Mouse (Mus musculus): Measurements from ENCODE around the gene Heyl.
"Not testable (repeated sequence)": the region's sequence is repeated elsewhere in the genome, so short reads cannot be mapped to it uniquely, and the experiment has no call there.

Heyl gene

DNA sequence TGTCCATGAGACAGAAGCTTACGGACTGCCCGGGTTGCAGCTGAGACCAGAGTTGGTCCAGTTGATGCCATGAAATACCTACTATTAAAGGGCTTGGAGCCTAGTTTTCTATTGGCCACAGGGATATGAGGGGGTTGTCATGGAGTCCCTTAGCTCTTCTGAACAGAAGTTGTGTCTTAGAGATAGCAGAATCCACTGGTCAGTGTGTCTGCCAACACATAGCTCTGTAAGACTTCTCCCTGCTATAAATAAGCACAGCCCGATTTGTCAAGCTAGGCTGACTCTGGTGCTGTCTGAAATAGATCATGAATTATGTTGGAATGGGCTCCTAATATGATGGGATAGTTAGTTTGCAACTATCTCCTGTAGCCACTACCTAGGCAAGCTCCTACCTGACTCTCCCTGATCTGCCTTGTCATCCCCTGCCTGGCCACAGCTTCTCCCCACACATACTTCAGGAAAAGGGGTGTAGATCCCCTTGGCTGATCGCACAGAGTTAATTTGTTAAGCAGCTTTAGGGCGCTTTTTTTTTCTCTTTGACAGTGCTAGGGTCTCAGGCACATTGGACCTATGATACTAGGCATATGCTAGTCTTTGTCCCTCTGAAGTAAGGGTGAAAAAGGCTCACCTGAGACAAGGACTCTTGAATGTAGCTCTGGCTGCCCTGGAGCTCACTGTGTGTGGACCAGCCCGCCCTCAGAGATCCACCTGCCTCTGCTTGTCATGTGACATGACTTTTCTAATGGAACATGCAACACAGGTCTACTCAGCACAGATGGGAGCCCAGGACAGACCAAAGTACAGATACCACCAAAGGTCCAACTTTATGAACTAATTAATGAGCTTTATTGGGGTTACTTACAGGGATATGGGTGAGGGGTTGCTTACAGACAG is 51.6 kb downstream of the Heyl start:
- no peak for DNase-seq (ENCODE audit: low read depth, low spot score)

DNA sequence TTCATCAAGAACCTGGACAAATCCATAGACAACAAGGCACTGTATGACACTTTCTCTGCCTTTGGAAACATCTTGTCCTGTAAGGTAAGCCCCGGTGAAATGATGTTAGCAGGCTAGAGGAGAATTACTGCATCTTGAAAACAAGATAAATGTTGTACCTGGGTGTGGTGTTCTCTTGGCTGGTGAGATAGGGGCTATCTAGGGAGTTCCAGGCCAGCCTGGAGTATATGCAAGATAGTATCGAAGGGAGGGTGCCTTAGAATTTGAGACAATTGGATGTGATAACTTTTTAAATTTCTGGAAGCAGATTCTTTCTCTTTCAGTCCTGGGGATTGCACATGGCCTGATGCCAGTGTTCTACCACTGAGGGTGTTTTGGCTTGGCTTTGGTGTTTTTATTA is 53.4 kb downstream of the Heyl start:
- DNase-seq (ENCODE audit: low read depth, low spot score) = no peak

DNA sequence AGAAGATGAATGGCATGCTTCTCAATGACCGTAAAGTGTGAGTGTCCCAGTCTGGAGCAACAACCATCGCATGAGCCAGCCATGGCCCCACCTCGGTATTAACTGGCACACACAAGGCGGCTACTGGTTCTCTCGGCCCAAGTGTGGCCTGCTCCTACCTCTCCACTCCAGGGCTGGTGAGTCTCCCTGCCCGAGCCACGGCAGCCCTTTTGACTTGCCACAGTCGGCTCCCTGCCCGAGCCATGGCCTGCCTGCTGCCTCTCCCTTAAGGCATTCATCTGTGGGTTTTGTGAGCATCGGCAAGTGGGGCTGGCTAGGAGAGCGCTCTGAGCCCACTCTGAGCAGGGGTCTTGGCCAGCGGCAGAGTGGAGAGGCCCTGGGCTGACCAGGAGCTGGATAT is 55.7 kb downstream of the Heyl start:
- DNase-seq (ENCODE audit: low read depth, low spot score) = no peak

DNA sequence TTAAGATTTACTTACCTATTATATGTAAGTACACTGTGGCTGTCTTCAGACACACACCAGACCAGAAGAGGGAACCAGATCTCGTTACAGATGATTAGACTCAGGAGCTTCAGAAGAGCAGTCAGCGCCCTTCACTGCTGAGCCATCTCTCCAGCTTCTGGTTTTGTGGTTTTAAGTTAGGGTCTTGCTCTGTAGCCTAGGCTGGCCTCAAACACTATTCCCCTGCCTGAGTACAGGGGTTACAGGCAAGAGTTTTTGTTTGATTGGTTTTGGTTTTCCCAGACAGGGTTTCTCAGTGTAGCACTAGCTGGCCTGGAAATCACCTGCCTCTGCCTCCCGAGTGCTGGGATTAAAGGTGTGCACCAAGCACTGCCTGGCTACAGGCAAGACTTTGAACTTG is 59.0 kb downstream of the Heyl start:
- DNase-seq (ENCODE audit: low read depth, low spot score) = no peak

DNA sequence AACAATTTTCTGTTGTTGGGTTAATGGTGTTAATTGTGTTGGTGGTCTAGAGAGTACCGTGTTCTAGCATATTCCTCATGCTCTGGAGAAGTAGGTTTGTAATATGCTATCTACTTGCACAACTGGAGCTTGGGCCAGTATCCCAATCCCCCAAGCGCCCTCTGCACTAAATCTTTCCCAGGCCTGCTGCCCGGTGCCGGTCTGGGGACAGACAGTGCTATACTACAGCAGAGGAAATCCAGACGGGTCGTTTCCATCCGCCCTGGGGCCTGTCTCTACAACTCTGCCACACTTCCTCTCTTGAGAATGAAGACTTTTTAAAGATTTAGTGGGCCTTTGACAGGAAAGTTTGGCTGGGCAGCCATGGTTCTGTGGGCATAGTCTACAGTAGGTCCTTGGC is 59.6 kb downstream of the Heyl start:
- DNase-seq (ENCODE audit: low read depth, low spot score) = no peak

DNA sequence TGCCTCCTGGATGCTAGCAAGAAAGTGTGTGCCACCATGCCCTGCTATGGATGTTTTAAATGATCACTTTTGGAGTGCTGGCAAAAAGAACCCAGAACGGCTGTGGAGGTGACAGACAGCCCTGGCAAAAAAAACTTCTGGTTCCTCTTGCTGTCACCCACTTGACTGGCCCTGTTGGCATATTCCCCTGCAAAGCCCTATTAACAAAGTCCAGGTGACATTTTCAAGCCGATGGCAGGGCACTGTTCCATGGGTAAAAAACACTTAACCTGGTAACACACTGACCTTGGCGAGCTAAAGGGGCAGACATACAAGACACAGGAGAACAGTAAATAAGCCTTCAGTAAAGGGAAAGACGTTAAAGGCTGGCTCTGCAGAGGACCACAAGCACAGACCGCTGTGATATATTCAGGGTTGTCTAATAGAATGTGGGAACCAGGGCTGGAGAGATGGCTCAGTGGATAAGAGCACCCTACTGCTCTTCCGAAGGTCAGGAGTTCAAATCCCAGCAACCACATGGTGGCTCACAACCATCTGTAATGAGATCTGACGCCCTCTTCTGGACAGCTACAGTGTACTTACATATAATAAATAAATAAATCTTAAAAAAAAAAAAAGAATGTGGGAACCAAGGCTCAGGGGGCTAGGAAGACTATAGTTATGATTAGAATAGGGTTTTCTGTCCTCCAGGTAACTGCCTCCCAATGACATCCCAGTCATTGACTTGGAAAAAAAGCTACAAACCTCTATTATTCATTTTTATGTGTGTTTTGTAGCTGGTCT is 60.5 kb downstream of the Heyl start:
- no peak for DNase-seq (ENCODE audit: low read depth, low spot score)

DNA sequence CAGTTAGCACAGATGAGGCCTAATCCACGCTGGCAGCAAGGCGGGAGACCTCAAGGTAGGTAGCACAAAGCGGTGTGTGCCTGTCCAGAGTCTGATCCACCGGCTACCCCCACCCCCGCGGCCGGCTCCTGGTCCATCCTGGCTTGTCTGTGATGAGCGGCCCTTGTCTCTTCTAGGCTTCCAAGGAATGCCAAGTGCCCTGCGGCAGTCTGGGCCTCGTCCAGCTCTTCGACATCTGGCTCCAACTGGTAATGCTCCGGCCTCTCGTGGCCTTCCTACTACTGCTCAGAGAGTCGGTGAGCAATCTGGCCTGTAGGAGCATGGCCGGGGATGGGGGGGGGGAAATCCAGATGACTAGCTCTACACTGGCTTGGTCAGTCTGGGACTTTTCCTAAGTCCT is 61.7 kb downstream of the Heyl start:
- not testable (repeated sequence) for DNase-seq (ENCODE audit: low read depth, low spot score)

DNA sequence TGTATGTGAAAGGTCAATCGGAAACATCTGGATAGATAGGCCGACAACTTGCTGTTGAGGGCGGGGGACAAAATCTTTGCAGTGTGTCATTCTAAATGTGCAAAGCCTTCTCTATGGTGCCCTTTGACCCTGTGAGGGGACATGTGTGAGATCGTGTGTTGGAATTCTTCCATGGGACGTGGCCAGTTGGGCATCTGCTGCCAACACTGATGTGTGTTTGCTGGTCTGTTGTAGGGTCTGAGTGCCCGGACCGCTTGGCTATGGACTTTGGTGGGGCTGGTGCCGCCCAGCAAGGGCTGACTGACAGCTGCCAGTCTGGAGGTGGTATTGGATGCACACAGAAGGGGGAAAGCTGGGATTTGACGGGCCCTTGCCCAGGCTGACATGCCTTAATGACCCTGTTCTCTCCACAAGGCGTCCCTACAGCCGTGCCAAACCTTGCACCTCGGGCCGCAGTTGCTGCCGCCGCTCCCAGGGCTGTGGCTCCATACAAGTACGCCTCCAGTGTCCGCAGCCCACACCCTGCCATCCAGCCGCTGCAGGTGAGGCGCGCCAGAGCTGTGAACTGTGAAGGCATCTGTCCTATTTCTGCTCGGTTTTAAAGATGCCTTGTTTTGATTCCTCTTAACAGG is 62.3 kb downstream of the Heyl start:
- no peak for DNase-seq (ENCODE audit: low read depth, low spot score)

DNA sequence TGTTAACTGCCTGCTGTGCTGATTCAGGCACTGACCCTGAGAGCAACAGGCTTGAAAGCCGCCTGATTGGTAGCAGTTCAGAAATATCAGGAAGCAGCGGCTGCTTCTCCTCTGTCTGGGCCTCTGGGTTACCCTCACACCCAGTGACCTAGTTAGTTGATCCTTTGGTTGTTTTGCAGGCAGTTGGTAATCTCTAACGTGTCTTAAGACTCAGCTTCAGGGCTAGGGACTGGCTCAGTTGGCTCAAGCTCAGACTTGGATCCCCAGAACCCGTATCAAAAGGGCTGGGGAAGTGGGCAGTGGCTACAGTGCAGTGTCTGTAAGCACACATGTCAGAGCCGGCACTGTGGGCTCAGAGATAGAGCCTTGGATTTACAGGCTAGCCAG is 62.8 kb downstream of the Heyl start:
- no peak for DNase-seq (ENCODE audit: low read depth, low spot score)

DNA sequence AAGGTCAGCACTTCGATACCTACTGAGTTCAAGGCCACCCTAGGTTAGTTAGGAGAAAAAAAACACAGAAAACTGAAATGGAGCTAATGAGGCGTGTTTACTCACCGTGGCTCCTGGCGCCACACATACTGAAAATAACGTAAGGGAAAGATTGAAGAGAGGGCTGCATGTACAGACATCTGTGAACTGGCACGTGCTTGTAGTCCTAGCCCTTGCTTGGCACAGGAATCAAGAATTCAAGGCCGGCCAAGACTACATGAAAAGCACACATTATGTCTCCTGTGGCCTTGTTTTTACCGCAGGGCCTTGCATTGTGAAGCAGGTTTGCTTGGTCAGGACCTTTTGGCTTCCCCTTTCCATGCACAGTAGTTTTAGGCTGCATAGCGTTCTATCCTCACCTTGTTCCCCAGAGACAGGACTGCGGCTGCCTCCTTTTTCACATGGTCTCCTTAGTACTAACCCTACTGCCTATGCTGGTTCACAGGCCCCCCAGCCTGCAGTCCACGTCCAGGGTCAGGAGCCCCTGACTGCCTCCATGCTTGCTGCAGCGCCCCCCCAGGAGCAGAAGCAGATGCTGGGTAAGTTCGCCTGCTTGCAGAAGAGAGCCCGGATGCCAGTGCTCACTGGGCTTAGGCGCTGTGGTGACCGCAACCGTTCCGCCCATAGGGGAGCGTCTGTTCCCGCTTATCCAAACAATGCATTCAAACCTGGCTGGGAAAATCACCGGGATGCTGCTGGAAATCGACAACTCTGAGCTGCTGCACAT is 64.0 kb downstream of the Heyl start:
- no peak for DNase-seq (ENCODE audit: low read depth, low spot score)

DNA sequence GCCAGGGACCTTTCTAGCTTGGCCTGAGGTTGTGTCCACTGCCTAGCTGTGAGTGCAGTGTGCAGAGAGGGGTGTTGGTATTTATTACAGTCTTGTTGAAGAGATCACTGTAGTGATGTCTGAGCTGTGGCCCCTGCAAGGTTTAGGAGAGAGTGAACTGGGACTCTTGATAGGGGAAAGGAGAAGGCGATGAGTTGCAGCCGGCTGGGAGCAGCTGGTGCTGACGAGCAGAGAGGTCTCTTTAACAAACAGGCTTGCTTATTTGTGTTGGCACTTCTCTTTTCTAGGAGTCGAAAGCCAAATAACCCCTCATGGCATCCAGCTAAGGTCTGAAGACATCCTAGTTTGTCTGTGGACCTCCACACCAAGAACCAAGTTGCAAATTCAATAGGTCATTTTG is 64.9 kb downstream of the Heyl start:
- no peak for DNase-seq (ENCODE audit: low read depth, low spot score)

DNA sequence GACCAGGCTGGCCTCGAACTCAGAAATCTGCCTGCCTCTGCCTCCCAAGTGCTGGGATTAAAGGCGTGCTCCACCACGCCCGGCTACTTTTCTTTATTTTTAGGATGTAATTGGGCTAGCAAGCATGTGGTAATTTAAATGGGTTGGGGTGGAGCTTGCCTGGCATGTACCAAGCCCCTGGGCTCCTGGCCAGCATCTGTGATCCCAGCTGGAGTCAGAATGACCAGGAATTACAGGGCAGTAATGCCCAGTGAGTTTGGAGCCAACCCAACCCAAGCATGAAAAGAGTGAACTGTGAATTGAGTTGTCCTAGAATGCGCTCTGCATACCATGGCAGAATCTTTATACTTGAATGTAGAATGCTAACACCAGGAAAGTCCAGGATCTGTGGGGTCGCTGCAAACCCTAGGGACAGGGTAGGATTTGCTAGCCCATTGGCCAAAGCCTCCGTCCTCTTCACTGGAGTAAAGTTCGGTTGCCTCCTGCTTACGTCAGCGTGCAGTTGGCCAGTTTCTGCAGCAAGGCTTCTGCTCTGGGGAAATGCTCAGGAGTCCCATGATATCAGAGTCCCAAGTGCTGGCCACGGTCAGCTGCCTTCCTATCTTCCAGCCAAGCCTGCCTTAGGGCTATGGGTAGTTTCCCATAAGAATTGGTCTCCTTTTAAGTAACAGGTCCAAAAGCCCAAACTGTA is 65.8 kb downstream of the Heyl start:
- DNase-seq (ENCODE audit: low read depth, low spot score) = no peak

All from mesoderm, embryonic 11.5 days (tissue).